Mouse (Mus musculus) thymus, adult 2 months (tissue): ENCODE measurements around the gene Mtmr3. TPM values are rescaled to one million over a fixed set of nuclear protein-coding genes. Genes with fewer than 3 reads are reported as not detected.
"Not testable (repeated sequence)": the region's sequence is repeated elsewhere in the genome, so short reads cannot be mapped to it uniquely, and the experiment has no call there.

Experiments used
- DNase-seq: peaks from one replicate; pipeline ENCODE4 v3.0.0; 2021
- H3K27ac ChIP-seq: fragments of 200-500 bp; 2 replicates; pipeline ENCODE4 v1.5.1; 2012; ENCODE audit warnings: low read length, control low read depth; ENCODE audit not compliant: control insufficient read depth, insufficient read depth
- H3K27me3 ChIP-seq: fragments of 200-500 bp; 2 replicates; pipeline ENCODE4 v1.6.1; 2012; ENCODE audit warnings: mild to moderate bottlenecking, low read length, moderate library complexity, mixed read lengths; ENCODE audit not compliant: control insufficient read depth, insufficient read depth
- H3K36me3 ChIP-seq: fragments of 200-500 bp; 2 replicates; pipeline ENCODE4 v1.6.1; 2012; ENCODE audit warnings: mild to moderate bottlenecking, low read length, moderate library complexity; ENCODE audit not compliant: control insufficient read depth, insufficient read depth
- H3K4me1 ChIP-seq: fragments of 200-500 bp; replicated peaks from 2 replicates; pipeline ENCODE4 v1.6.1; 2012; ENCODE audit warnings: low read length; ENCODE audit not compliant: control insufficient read depth, insufficient read depth
- H3K4me3 ChIP-seq: fragments of 200-500 bp; 2 replicates; pipeline ENCODE4 v1.5.1; 2012; ENCODE audit warnings: mild to moderate bottlenecking, low read length, control low read depth, moderate library complexity; ENCODE audit not compliant: control insufficient read depth, insufficient read depth
- CTCF ChIP-seq: fragments of 200-500 bp; IDR thresholded peaks from 2 replicates; pipeline ENCODE4 v1.5.1; 2012; ENCODE audit warnings: mild to moderate bottlenecking, control low read depth, low read length, moderate library complexity, borderline replicate concordance; ENCODE audit not compliant: control insufficient read depth, poor library complexity, insufficient read depth; ENCODE audit errors: extremely low read depth
- POLR2A ChIP-seq: fragments of 200-500 bp; IDR thresholded peaks from 2 replicates; pipeline ENCODE4 v1.6.1; 2012; ENCODE audit warnings: mild to moderate bottlenecking, low read length, control low read depth, moderate library complexity; ENCODE audit not compliant: control insufficient read depth, poor library complexity, insufficient read depth; ENCODE audit errors: extremely low read depth
- WGBS: fragments of 180-500 bp; shearing (Covaris S2); methylation state at CpG from one replicate; pipeline ENCODE4 v1.1.7; 2018; 5-methylcytosine and 5-hydroxymethylcytosine counted together
- polyA plus RNA-seq: library from polyadenylated mRNA; depleted of rRNA; stranded (reverse); fragments of >200 nt; gene quantifications from 2 replicates; pipeline ENCODE4 v1.2.3, GENCODE M21; 2012

Gene Mtmr3
- polyA plus RNA-seq, 1 experiment, result 55.9 TPM

DNA sequence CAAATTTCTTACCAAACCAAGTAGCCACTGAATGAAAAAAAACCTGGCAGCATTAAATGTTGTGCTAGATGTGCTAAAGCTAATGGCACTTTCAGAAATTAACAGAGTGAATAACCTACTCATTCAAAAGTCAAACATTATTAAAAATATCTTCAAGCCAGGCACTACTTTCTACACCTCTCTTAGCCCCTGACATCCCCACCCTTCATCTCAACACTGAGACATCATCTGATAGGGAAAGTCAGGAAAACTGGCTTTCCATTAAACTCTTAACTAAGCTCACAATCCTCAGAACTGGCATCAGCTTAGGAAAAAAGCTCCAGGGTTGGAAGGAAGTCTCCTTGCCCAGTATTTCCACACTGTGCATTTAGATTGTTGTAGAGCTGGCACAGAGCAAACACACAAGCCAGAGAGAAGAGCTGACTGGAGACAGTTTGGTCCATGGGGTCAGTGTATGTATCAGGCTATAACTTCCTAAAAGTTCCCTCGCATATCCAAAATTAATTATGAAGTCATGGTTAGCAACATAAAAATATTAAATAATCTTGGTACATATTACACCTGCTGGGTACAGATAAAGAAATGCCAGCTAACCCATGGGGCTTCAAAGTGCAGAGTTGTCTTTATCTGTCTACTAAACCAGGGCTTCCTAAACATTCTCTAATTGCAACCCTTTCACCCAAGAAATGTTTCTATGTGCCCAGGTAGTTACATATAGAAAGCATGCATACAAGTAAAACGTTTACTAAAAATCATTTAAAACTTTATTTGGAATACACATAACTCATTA, 41.2 kb downstream of the Mtmr3 start:
- Histone ChIP-seq H3K36me3 (no peaks in the 10 kb centered on the region), H3K4me1 (no peaks in the 10 kb centered on the region; the same call in 1 of the 2 replicates), H3K27ac (no peak overlapping the region), H3K27me3 (no peaks in the 10 kb centered on the region), H3K4me3 (no peak overlapping the region)
- DNase-seq, result no peak
- WGBS, result 95% methylated on average over 2 of the region's 2 CpGs
- no peak for TF ChIP-seq POLR2A
- TF ChIP-seq CTCF, result no peak

GRCm38 (mm10) chr11:4547569-4547968, 47.1 kb downstream of the Mtmr3 start:
- Histone ChIP-seq H3K27me3 (no peaks in the 10 kb centered on the region), H3K27ac (no peak overlapping the region), H3K4me3 (no peak overlapping the region), H3K36me3 (no peaks in the 10 kb centered on the region), H3K4me1 (no peaks in the 10 kb centered on the region)
- WGBS, result 99% methylated on average over 4 of the region's 4 CpGs
- DNase-seq, result no peak
- TF ChIP-seq CTCF (no peak), POLR2A (no peak)

DNA sequence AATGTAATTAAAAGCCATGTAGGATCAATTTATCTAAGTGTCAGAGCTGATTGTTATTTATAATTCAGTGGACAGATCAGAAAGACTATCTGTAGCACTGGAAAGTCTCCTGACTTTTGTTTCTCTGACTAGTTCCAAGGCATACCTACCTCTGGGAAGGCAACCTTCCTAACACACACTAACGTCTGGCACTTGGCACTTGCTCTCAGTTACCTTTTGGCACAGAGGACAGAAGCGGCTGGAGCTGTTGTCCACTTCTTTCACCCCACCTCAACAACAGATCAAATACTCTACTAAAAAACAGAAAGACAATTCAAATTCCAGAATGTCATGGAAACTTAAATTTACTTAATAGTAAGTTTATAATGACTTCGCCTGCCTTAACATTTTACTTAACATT, 48.7 kb downstream of the Mtmr3 start:
- no peaks in the 10 kb centered on the region for H3K36me3 ChIP-seq
- DNase-seq, result no peak
- 94% methylated on average over 3 of the region's 3 CpGs for WGBS
- no peak overlapping the region for H3K27ac ChIP-seq
- TF ChIP-seq CTCF (no peak), POLR2A (no peak)
- H3K4me3 ChIP-seq, result no peak overlapping the region
- H3K4me1 ChIP-seq, result no peaks in the 10 kb centered on the region
- H3K27me3 ChIP-seq, result no peaks in the 10 kb centered on the region

DNA sequence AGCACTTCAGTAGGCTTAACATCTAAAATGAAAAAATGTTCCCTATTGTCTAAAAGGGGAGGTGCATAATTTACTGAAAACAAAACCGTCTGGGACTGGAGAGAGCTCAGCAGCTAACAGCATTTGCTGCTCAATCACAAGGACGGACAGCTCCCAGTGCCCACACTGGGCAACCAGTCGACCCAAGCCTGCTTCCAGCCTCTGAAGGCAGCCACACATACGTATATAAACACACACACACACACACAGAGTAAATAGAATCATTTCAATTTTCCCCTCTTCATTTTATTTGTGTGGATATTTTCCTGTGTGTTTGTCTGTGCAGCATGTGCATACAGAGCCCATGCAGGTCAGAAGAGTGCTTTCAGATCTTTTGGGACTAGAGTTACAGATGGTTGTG, 49.3 kb downstream of the Mtmr3 start:
- Histone ChIP-seq H3K27ac (no peak overlapping the region), H3K4me1 (no peaks in the 10 kb centered on the region), H3K27me3 (no peaks in the 10 kb centered on the region), H3K4me3 (no peak overlapping the region), H3K36me3 (no peaks in the 10 kb centered on the region)
- 83% methylated on average over 4 of the region's 4 CpGs for WGBS
- no peak for DNase-seq
- TF ChIP-seq CTCF (no peak), POLR2A (no peak)

- not testable (repeated sequence) for H3K4me3 ChIP-seq, H3K36me3 ChIP-seq, H3K27me3 ChIP-seq, DNase-seq, H3K27ac ChIP-seq, H3K4me1 ChIP-seq
- WGBS, result 74% methylated on average over 1 of the region's 1 CpGs
Measured at GRCm38 (mm10) chr11:4544627-4544921, 50.1 kb downstream of the Mtmr3 start.

- 82% methylated on average over 7 of the region's 7 CpGs for WGBS
- DNase-seq, result no peak
- no peaks in the 10 kb centered on the region for H3K36me3 ChIP-seq
- H3K27me3 ChIP-seq, result no peaks in the 10 kb centered on the region
- TF ChIP-seq POLR2A (no peak), CTCF (no peak)
- no peak overlapping the region for H3K27ac ChIP-seq
- H3K4me1 ChIP-seq, result no peaks in the 10 kb centered on the region
- no peak overlapping the region for H3K4me3 ChIP-seq
Measured at GRCm38 (mm10) chr11:4543746-4544626, 50.7 kb downstream of the Mtmr3 start.
